23 mouse cellular contexts compared by ENCODE assay signal in the genomic region with DNA sequence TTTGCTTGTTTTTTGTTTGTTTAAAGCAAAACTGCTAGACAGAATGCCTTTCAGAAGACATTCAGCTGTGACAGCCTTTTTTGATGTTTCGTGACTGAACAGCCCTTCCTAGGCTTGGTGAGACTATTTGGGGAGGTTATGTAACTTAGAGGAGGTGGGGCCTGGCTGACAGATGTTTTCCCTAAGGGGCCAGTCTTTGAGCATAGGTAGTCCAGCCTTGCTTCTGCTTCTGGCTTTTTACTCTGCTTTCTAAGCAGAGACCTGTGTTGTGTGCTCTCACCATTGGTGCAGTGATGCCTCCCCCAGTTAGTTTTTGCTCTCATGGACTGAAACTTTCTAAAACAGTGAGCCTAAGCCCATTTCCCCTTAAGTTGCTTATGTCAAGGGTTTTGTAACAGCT. TPM values are rescaled to one million over a fixed set of nuclear protein-coding genes. Genes with fewer than 3 reads are reported as not detected.
DNase-seq lines count a peak whose midpoint lies in the region; ATAC-seq lines count a peak whose summit lies in the region.
"Had no signal": no experiment of that assay in that cellular context is flagged by ENCODE, and none has a peak within 500 bp of the region (broad histone marks: within the 10 kb centered on the region; RNA-seq: fewer than 3 reads in every experiment).

No protein-coding gene starts in this region.

- H3K4me3 ChIP-seq in heart, embryonic 12.5 days, result no peak overlapping the region
- no peak overlapping the region for H3K4me3 ChIP-seq in heart, embryonic 10.5 days
- peak overlapping the region; percentile 11; the same call in 1 of the 2 replicates for H3K4me3 ChIP-seq in liver, embryonic 13.5 days (replicated peaks)
- H3K4me3 ChIP-seq: embryonic facial prominence, embryonic 15.5 days; forebrain, embryonic 12.5 days; heart, embryonic 13.5 days; hindbrain, embryonic 13.5 days; limb, embryonic 10.5 days; neural tube, embryonic 12.5 days had no signal

- WGBS in heart, embryonic 12.5 days, result 76% methylated on average over 1 of the region's 1 CpGs
- 83% methylated on average over 1 of the region's 1 CpGs for WGBS in heart, embryonic 10.5 days
- WGBS in liver, embryonic 13.5 days (ENCODE audit: insufficient replicate concordance), result 73% methylated on average over 1 of the region's 1 CpGs

- peaks cover 33% of the 10 kb centered on the region for H3K4me1 ChIP-seq in heart, embryonic 12.5 days (replicated peaks)
- peaks cover 10% of the 10 kb centered on the region; the same call in 1 of the 2 replicates for H3K4me1 ChIP-seq in heart, embryonic 10.5 days
- peaks cover 79% of the 10 kb centered on the region for H3K4me1 ChIP-seq in liver, embryonic 13.5 days (replicated peaks)

- no peak overlapping the region for H3K9ac ChIP-seq in heart, embryonic 12.5 days
- H3K9ac ChIP-seq in liver, embryonic 13.5 days, result peak overlapping the region; percentile 69
- H3K9ac ChIP-seq: embryonic facial prominence, embryonic 15.5 days; forebrain, embryonic 12.5 days; heart, embryonic 13.5 days; hindbrain, embryonic 13.5 days; neural tube, embryonic 12.5 days had no signal

- H3K9me3 ChIP-seq in heart, embryonic 12.5 days (replicated peaks), result no peaks in the 10 kb centered on the region
- H3K9me3 ChIP-seq in heart, embryonic 10.5 days, result no peaks in the 10 kb centered on the region
- H3K9me3 ChIP-seq in liver, embryonic 13.5 days (replicated peaks), result no peaks in the 10 kb centered on the region
- H3K9me3 ChIP-seq: embryonic facial prominence, embryonic 15.5 days; forebrain, embryonic 12.5 days; heart, embryonic 13.5 days; hindbrain, embryonic 13.5 days; limb, embryonic 10.5 days; neural tube, embryonic 12.5 days had no signal

- H3K36me3 ChIP-seq in heart, embryonic 12.5 days, result peaks cover 4% of the 10 kb centered on the region; the same call in 1 of the 2 replicates
- H3K36me3 ChIP-seq in heart, embryonic 10.5 days, result no peaks in the 10 kb centered on the region
- peaks cover 3% of the 10 kb centered on the region; the same call in 1 of the 2 replicates for H3K36me3 ChIP-seq in liver, embryonic 13.5 days
- no peaks in the 10 kb centered on the region for H3K36me3 ChIP-seq in splenic B cell, adult 2 months (ENCODE audit: control insufficient read depth, insufficient read depth, low read length, poor library complexity, severe bottlenecking)
- H3K36me3 ChIP-seq: embryonic facial prominence, embryonic 15.5 days; forebrain, embryonic 12.5 days; hindbrain, embryonic 13.5 days; limb, embryonic 10.5 days; neural tube, embryonic 12.5 days had no signal

- no peaks in the 10 kb centered on the region for H3K27me3 ChIP-seq in heart, embryonic 12.5 days (replicated peaks)
- H3K27me3 ChIP-seq in heart, embryonic 10.5 days (ENCODE audit: insufficient read depth, poor library complexity, severe bottlenecking), result no peaks in the 10 kb centered on the region
- no peaks in the 10 kb centered on the region for H3K27me3 ChIP-seq in liver, embryonic 13.5 days
- H3K27me3 ChIP-seq in splenic B cell, adult 2 months (ENCODE audit: control insufficient read depth, insufficient read depth, low read length, poor library complexity, severe bottlenecking), result no peaks in the 10 kb centered on the region
- H3K27me3 ChIP-seq: embryonic facial prominence, embryonic 15.5 days; forebrain, embryonic 12.5 days; heart, embryonic 13.5 days; hindbrain, embryonic 13.5 days; neural tube, embryonic 12.5 days had no signal

- no peak overlapping the region for H3K27ac ChIP-seq in heart, embryonic 12.5 days (ENCODE audit: poor library complexity, severe bottlenecking)
- H3K27ac ChIP-seq in heart, embryonic 10.5 days, result no peak overlapping the region
- peak overlapping the region; percentile 98 for H3K27ac ChIP-seq in liver, embryonic 13.5 days
- H3K27ac ChIP-seq: embryonic facial prominence, embryonic 15.5 days; forebrain, embryonic 12.5 days; hindbrain, embryonic 13.5 days; limb, embryonic 10.5 days; neural tube, embryonic 12.5 days had no signal

- ATAC-seq in heart, embryonic 12.5 days (ENCODE audit: insufficient number of reproducible peaks, low FRiP score), result peak; percentile 73
- ATAC-seq in erythroblast, adult 5-6 weeks (replicated peaks; ENCODE audit: low FRiP score, poor library complexity, severe bottlenecking), result peak; percentile 53; the same call in 1 of the 2 replicates
- ATAC-seq in liver, embryonic 13.5 days (ENCODE audit: low read depth), result peak; percentile 69
- ATAC-seq: inflammation-experienced regulatory T-cells, adult 6 months had no signal

- no peak for DNase-seq in heart, embryonic 10.5 days (ENCODE audit: low spot score)
- DNase-seq in liver, embryonic 13.5 days, result no peak
- DNase-seq in splenic B cell, adult 2 months (ENCODE audit: low read depth, low spot score), result peak; percentile 31
- no peak for DNase-seq in urinary bladder, adult 18-20 months (ENCODE audit: low spot score in 2 of 2)
- no peak for DNase-seq in neural tube, embryonic 10.5 days (ENCODE audit: extremely low spot score, low spot score)
- DNase-seq: adrenal gland, adult 8-10 months; cerebellum, adult 11-12 months; cerebellum, postnatal 14 days; gastrocnemius, postnatal 10 days; kidney, adult 9 months; kidney, postnatal 25 days; lung, adult 18-20 months; lung, postnatal 36 days had no signal

- no peak overlapping the region for H3K4me2 ChIP-seq in heart, embryonic 12.5 days
- H3K4me2 ChIP-seq in liver, embryonic 13.5 days, result peak overlapping the region; percentile 58
- H3K4me2 ChIP-seq: embryonic facial prominence, embryonic 15.5 days; forebrain, embryonic 12.5 days; heart, embryonic 13.5 days; hindbrain, embryonic 13.5 days; midbrain, embryonic 11.5 days; neural tube, embryonic 12.5 days had no signal

RNA-seq across cellular contexts. Expression of a gene that starts 14.1 kb away (rescaled TPM):
- 116 and 124 TPM in 2 replicates for polyA plus RNA-seq in heart, embryonic 12.5 days (2016; fragmentation: Nextera tagmentation; extraction: Ambion mirVana)
- 115 and 131 TPM in 2 replicates for polyA plus RNA-seq in heart, embryonic 10.5 days (2016; fragmentation: Nextera tagmentation; extraction: Ambion mirVana)
- 41.1 and 50.2 TPM in 2 replicates for total RNA-seq in erythroblast, adult 5-6 weeks (2015; ENCODE audit: low replicate concordance)
- total RNA-seq in erythroblast, adult 5-6 weeks (2017; ENCODE audit: low replicate concordance), result 51.5 and 63.1 TPM in 2 replicates
- 104 and 106 TPM in 2 replicates for polyA plus RNA-seq in liver, embryonic 13.5 days (2015; fragmentation: Nextera tagmentation; extraction: Ambion mirVana)
